Mouse (Mus musculus) stomach, embryonic 14.5 days (tissue): ENCODE results near the gene Bnip3. TPM values are rescaled to one million over a fixed set of nuclear protein-coding genes. Genes with fewer than 3 reads are reported as not detected.

ENCODE experiments used
- ATAC-seq: fragments of 200-750 bp; cut with Nextera tagmentation; 2 replicates; pipeline ENCODE4 v1.8.0; 2017; ENCODE audit warnings: low read depth, moderate TSS enrichment; ENCODE audit not compliant: insufficient number of reproducible peaks, insufficient read depth, low FRiP score
- H3K27ac ChIP-seq: fragments of 300-500 bp; sonication (generic); 2 replicates; pipeline ENCODE4 v1.5.1; 2014; ENCODE audit warnings: mild to moderate bottlenecking, low read length, moderate library complexity, mixed read lengths
- H3K27me3 ChIP-seq: fragments of 300-500 bp; sonication (generic); 2 replicates; pipeline ENCODE4 v1.6.1; 2014; ENCODE audit warnings: low read length, control low read depth, mixed read lengths; ENCODE audit not compliant: control insufficient read depth, insufficient read depth
- H3K36me3 ChIP-seq: fragments of 300-500 bp; sonication (generic); 2 replicates; pipeline ENCODE4 v1.6.1; 2014; ENCODE audit warnings: mild to moderate bottlenecking, control low read depth, low read length, moderate library complexity, mixed read lengths; ENCODE audit not compliant: control insufficient read depth, insufficient read depth
- H3K4me1 ChIP-seq: fragments of 300-500 bp; sonication (generic); 2 replicates; pipeline ENCODE4 v1.6.1; 2014; ENCODE audit warnings: low read length, control low read depth, mixed read lengths; ENCODE audit not compliant: control insufficient read depth, insufficient read depth
- H3K4me2 ChIP-seq: fragments of 300-500 bp; sonication (generic); replicated peaks from 2 replicates; pipeline ENCODE4 v1.6.1; 2014; ENCODE audit warnings: low read depth, low read length, control low read depth
- H3K4me3 ChIP-seq: fragments of 300-500 bp; sonication (generic); 2 replicates; pipeline ENCODE4 v1.5.1; 2014; ENCODE audit warnings: low read depth, low read length, control low read depth
- H3K9ac ChIP-seq: fragments of 300-500 bp; sonication (generic); replicated peaks from 2 replicates; pipeline ENCODE4 v1.6.1; 2014; ENCODE audit warnings: low read depth, mild to moderate bottlenecking, control low read depth, low read length, moderate library complexity, mixed read lengths
- H3K9me3 ChIP-seq: fragments of 300-500 bp; sonication (generic); 2 replicates; pipeline ENCODE4 v1.6.1; 2016; ENCODE audit warnings: low read depth, low read length, control low read depth; ENCODE audit not compliant: control insufficient read depth
- WGBS: fragments of 180-500 bp; shearing (Covaris S2); extraction: QIAGEN DNeasy Blood & Tissue Kit; methylation state at CpG from one replicate; pipeline ENCODE4 v1.1.7; 2014; 5-methylcytosine and 5-hydroxymethylcytosine counted together
- polyA plus RNA-seq: library from polyadenylated mRNA; unstranded; fragments of >200 nt; fragmentation: Nextera tagmentation; extraction: Ambion mirVana; gene quantifications from 2 replicates; pipeline ENCODE4 v1.2.1, GENCODE M21; 2014

Bnip3 gene
- polyA plus RNA-seq, 1 experiment from 2014 or later, result 118 TPM

DNA sequence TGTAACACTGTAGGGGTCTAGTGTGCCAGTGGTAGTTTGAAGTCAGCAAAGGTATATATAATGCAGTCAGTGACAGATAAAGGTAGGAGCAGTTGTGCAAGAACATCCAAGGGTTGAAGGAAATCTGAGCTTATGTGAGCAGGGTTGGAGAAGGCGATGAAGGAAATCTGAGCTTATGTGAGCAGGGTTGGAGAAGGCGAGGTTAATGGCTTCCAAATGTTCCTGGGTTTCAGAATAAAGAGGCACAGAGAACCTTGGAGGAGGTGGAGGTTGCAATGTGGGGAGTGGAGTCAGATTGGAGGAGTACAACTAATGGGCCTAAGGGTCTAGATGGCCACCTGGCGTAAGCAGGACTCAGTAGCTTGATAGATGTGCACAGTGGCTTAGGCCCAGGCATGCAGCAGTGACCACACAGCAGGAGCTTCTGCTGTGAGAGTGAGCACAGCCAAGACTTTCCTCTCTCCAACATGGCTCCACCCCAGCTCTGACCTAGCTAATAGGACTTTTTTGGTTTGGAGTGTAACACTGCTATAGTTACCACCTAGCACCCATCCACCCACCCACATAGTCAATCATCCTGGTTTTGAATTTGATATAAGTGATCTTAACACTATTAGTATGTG is 45.3 kb downstream of the Bnip3 start:
- no peak overlapping the region for H3K9ac ChIP-seq
- no peak overlapping the region for H3K4me2 ChIP-seq
- 82% methylated on average over 3 of the region's 3 CpGs for WGBS
- no peaks in the 10 kb centered on the region for H3K9me3 ChIP-seq
- no peak overlapping the region for H3K27ac ChIP-seq
- no peaks in the 10 kb centered on the region for H3K4me1 ChIP-seq
- ATAC-seq, result no peak
- peaks cover 9% of the 10 kb centered on the region for H3K36me3 ChIP-seq
- H3K4me3 ChIP-seq, result no peak overlapping the region
- no peaks in the 10 kb centered on the region for H3K27me3 ChIP-seq

DNA sequence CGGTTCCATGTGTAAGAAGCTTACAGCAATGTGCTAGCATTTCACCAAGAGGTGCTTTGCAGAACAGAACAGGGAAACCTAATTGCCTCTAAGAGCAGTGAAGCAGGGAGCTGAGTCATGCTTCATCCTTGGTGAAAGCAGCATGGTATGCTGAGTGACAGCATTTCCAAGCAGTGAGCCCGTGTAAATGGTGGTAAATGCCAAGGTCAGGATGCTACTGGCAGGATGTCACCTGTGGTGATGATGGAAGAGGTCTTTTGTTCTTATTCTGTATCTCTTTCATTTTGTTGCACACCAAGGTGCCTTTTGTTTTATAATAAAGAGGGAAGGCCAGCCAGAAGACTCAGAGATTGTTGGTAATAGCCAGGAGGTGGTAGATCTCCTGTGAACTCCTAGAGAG is 52.6 kb downstream of the Bnip3 start:
- no peak overlapping the region for H3K4me2 ChIP-seq
- H3K36me3 ChIP-seq, result peaks cover 35% of the 10 kb centered on the region
- no peaks in the 10 kb centered on the region for H3K4me1 ChIP-seq
- no peaks in the 10 kb centered on the region for H3K9me3 ChIP-seq
- 72% methylated on average over 2 of the region's 2 CpGs for WGBS
- H3K27ac ChIP-seq, result no peak overlapping the region
- no peak for ATAC-seq
- no peak overlapping the region for H3K9ac ChIP-seq
- H3K4me3 ChIP-seq, result no peak overlapping the region
- H3K27me3 ChIP-seq, result no peaks in the 10 kb centered on the region

DNA sequence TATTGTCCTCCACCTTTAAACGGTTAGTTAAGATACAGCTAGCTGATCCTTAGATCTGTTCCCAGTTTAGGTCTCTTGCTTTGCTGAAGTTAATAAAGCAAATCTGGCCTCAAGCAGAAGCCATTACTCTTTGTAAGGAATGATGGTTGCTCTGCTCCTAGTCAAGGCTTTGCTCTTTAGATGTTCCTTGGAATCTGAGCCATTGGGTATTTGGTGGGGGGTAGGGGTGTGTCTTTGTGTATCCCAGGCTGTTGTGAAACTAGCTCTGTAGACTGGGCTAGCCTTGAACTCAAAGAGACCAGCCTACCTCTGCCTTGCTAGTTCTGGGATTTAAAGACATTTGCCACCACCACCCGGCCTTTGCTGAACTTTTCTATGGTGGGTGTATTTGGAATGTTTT is 55.1 kb downstream of the Bnip3 start:
- Histone ChIP-seq H3K27me3 (no peaks in the 10 kb centered on the region), H3K4me1 (no peaks in the 10 kb centered on the region), H3K27ac (no peak overlapping the region), H3K4me2 (no peak overlapping the region), H3K4me3 (no peak overlapping the region), H3K36me3 (peaks cover 41% of the 10 kb centered on the region), H3K9me3 (no peaks in the 10 kb centered on the region), H3K9ac (no peak overlapping the region)
- ATAC-seq, result no peak
- 94% methylated on average over 2 of the region's 2 CpGs for WGBS

DNA sequence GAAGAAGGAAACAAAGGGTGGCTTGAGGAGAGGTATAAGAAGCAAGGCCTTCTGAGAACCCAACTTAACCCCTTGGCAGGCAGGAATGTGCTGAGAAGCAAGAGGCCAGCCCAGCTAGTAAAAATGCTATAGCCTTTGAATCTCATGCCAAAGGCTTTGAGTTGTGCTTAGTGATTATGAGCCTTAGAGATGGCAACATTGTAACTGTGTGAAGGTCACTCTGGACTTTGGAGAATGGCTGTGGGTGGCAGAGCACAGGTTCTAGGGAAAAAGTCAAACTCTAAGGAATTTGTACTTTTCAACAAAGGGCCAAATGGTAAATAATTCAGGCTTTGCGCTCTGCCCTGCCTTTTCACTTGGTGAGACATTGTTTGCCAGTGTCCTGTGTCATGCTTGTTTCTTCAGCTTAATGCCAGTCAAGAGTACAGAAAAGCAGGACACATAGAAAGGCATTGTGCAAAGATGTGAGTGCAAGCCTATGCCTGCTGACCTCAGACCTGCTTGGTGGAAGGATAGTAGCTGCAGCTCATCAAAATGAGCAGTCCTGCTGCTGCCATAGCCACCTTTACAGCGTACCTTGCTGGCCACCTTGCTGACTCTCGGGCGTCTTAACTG is 55.8 kb downstream of the Bnip3 start:
- Histone ChIP-seq H3K27ac (no peak overlapping the region), H3K4me3 (no peak overlapping the region), H3K9me3 (no peaks in the 10 kb centered on the region), H3K36me3 (peaks cover 42% of the 10 kb centered on the region), H3K4me2 (no peak overlapping the region), H3K9ac (no peak overlapping the region), H3K27me3 (no peaks in the 10 kb centered on the region), H3K4me1 (peaks cover under 1% of the 10 kb centered on the region; the same call in 1 of the 2 replicates)
- ATAC-seq, result no peak
- 92% methylated on average over 4 of the region's 4 CpGs for WGBS

DNA sequence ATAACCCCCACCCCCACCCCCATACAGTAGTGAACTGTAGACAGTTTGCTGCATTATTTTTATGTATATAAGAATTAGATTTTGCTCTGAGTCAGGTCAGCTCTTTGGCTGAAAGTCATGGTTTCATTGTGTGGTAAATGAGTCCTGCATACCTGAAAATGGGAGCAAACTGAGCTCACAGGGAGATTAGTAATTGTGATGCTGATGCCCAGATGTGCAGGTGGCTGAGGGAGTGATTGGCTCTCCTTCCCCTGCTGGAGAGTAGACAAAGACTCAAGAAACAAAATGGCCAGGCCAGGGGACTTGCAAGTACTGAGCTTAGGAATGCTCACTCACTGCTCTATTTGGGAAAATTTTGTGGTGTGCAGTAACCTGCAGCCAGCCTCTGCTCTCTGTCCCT is 59.2 kb downstream of the Bnip3 start:
- ATAC-seq, result no peak
- H3K36me3 ChIP-seq, result peaks cover 35% of the 10 kb centered on the region
- H3K27ac ChIP-seq, result no peak overlapping the region

DNA sequence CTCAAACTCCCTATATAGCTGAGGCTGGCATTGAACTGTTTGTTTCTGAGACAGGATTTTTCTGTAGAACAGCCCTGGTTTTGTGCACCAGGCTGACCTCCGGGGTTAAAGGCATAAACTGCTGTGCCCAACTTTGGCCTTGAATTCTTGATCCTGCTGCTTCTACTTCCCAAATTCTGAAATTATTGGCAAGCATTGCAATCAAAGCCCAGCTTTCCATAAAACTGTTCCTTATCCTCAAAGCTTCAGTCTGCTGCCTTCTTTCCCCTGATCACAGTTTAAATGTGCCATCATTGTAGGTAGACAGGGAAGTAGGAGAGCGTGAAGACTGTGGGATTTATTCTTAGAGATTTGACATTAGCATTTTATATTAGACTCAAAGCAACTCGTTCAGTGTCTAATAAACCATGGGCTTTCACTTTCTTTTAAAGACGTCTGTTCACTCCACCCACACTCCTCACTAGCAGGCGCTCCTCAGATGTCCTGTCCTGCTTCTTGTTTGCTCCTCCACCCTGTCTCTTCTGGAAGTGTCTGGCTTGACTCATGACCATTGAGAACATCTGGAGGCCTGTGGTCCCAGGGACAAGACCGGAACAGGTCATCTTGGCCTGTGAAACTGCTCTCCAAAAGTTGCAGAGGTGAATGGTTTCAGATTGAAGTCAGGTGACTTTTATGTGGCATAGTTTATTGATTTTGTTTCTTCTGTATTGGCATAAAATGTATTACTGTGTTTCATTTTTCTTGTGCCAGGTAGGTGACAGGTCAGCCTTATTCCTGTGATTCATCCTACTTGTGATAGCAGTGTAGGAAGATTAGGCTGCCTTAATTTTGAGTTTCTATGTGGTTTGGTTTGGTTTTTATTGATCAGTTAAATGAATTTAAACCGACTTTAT is 61.0 kb downstream of the Bnip3 start:
- Histone ChIP-seq H3K36me3 (peaks cover 25% of the 10 kb centered on the region), H3K9ac (0 out of 2 replicates have a peak overlapping the region, but pooled peaks have one; percentile 94), H3K27me3 (no peaks in the 10 kb centered on the region), H3K27ac (no peak overlapping the region), H3K4me3 (peak overlapping the region; percentile 98; the same call in 1 of the 2 replicates), H3K4me2 (peak overlapping the region; percentile 91; the same call in 1 of the 2 replicates), H3K9me3 (no peaks in the 10 kb centered on the region), H3K4me1 (peaks cover 24% of the 10 kb centered on the region)
- no peak for ATAC-seq
- WGBS, result 73% methylated on average over 7 of the region's 7 CpGs

More for the DNA sequence above, 59.2 kb downstream of the Bnip3 start:
- Histone ChIP-seq H3K9ac (no peak overlapping the region), H3K4me1 (peaks cover 17% of the 10 kb centered on the region), H3K27me3 (no peaks in the 10 kb centered on the region), H3K9me3 (no peaks in the 10 kb centered on the region), H3K4me3 (no peak overlapping the region), H3K4me2 (no peak overlapping the region)

DNA sequence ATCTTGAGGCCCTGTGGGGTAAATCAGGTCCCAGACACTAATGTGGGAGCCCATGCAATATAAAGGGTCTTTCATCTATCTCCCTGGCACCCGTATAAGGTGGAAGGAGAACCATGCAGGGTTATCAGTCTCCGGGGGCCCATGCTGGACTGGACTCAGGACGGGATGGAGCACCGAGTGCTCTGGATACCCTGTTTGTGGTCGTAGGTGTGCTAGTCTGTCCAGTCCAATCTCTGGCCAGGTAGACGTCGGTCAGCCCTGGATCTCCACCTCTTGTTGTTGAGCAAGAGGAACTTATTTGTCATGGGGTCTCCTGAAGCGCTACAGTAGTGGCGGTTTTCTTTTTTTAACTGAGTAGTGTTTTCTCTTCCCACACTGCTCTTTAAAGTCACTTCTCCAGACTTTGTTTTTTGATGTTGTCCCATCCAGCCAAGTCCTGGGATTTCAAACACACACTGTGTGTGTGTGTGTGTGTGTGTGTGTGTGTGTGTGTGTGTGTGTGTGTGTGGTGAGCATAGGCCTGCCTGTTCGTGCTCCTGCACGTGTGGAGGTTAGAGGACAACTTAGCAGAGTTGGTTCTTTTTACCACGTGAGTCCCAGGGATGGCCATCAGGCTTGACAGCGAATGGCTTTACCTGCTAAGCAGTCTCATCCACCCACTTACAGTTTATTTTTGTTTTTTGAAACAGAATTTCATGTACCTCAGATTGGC is 61.8 kb downstream of the Bnip3 start:
- Histone ChIP-seq H3K4me2 (peak overlapping the region; percentile 91), H3K36me3 (peaks cover 18% of the 10 kb centered on the region), H3K4me3 (peak overlapping the region; percentile 98), H3K27ac (no peak overlapping the region), H3K9ac (peak overlapping the region; percentile 94), H3K4me1 (peaks cover 24% of the 10 kb centered on the region), H3K9me3 (no peaks in the 10 kb centered on the region), H3K27me3 (no peaks in the 10 kb centered on the region)
- 38% methylated on average over 13 of the region's 13 CpGs for WGBS
- ATAC-seq, result no peak

DNA sequence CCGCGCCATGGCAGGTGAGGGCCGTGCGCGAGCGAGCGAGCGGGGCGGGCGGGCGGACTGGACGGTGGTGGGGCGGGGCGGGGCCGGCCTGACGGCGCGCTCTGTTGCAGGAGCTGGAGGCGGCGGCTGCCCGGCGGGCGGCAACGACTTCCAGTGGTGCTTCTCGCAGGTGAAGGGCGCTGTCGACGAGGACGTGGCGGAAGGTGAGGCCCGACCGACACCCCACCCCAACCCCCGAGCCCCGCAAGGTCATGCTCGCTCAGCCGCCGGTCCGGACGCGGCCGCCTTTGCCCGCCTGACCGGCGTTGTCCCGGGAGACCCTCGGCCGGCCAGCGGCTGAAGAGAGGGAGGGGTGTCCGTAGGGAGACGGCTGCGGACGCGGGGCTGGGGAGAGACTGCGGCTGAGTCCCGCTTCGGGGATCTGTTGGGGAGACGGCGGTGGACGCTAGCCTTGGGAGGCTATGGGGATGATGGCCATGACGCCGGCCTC is 62.8 kb downstream of the Bnip3 start:
- 1% methylated on average over 38 of the region's 61 CpGs for WGBS

More for the DNA sequence above, 62.8 kb downstream of the Bnip3 start:
- Histone ChIP-seq H3K4me1 (peaks cover 24% of the 10 kb centered on the region), H3K36me3 (peaks cover 9% of the 10 kb centered on the region), H3K4me3 (peak overlapping the region; percentile 98), H3K9ac (peak overlapping the region; percentile 94), H3K9me3 (no peaks in the 10 kb centered on the region), H3K27me3 (no peaks in the 10 kb centered on the region), H3K27ac (peak overlapping the region; percentile 86), H3K4me2 (peak overlapping the region; percentile 91)
- ATAC-seq, result peak; percentile 81
